Mouse (Mus musculus): ENCODE measurements around the gene Kcnh1. TPM values are rescaled to one million over a fixed set of nuclear protein-coding genes. Genes with fewer than 3 reads are reported as not detected.

Kcnh1 gene
- polyA plus RNA-seq, 1 experiment from 2014 or later, result 0.56 TPM

DNA sequence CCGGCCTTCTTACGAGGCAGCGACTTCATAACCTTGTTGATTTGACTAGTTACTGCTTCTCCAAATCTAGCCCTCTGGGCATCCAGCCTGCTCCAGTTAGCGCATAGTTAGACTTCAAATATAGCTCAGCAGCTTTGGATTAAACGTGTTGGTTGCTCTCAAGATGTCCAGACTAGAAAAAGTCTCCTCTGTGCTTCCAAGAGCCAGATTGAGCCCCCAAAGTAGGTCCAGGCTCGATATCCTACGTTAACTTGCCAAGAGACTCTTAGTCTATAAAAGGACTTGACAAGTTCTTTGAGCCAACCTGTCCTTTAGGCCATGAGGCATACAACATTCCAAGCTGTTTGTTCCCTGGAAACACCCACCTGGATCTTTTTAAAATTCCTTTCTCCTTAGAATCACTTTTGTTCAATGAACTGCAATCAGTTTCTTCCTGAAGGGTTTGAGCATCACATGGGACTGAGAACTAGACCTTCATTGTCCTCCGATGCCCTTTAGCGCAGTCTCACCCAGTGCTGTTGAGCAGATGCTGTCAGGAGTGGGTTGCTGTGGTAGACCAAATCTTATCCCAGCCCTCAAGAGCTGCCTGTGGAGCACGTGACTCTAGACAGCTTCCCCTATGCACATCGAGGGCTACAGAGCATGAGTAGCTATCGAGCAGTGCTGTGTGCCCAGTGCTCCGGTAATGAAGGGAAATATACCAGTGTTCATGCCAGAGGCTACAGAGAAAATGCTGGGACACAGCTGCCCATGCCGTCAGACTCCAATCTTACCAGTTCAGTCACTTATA, 231.0 kb downstream of the Kcnh1 start:
- Histone ChIP-seq H3K36me3 (ENCODE audit: control insufficient read depth, insufficient read depth, low read length) (no peaks in the 10 kb centered on the region), H3K9ac (ENCODE audit: low read length) (no peak overlapping the region), H3K27ac (ENCODE audit: low read length) (no peak overlapping the region), H3K9me3 (replicated peaks; ENCODE audit: control insufficient read depth, low read length) (no peaks in the 10 kb centered on the region), H3K27me3 (ENCODE audit: control insufficient read depth, insufficient read depth, low read length) (no peaks in the 10 kb centered on the region), H3K4me2 (ENCODE audit: low read depth, low read length) (no peak overlapping the region), H3K4me3 (replicated peaks; ENCODE audit: low read length) (no peak overlapping the region), H3K4me1 (ENCODE audit: control insufficient read depth, insufficient read depth, low read length) (no peaks in the 10 kb centered on the region)
- 87% methylated on average over 14 of the region's 14 CpGs for WGBS
- no peak for ATAC-seq (ENCODE audit: insufficient read depth, low FRiP score)

DNA sequence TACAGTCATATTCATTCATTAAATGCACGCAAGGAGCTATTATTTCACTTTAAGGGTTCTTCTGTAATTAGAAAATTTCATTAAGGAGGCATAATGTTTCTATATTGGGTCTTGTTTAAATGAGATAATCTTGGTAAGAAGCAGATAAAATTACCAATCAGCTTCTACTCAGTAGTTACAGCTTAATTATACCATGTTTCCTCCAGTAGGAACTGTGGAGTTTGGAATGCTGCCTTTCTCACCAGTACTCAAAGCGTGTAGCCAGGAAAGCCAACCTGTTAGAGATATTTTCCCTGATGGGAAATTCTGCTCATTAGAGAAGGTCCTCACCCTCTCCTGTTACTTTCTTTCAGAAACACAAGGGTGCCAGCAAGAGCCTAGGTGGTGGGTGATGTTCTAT, 240.8 kb downstream of the Kcnh1 start:
- Histone ChIP-seq H3K27me3 (ENCODE audit: control insufficient read depth, insufficient read depth, low read length) (no peaks in the 10 kb centered on the region), H3K9me3 (replicated peaks; ENCODE audit: control insufficient read depth, low read length) (no peaks in the 10 kb centered on the region), H3K4me2 (ENCODE audit: low read depth, low read length) (no peak overlapping the region), H3K27ac (ENCODE audit: low read length) (no peak overlapping the region), H3K4me3 (replicated peaks; ENCODE audit: low read length) (no peak overlapping the region), H3K9ac (ENCODE audit: low read length) (no peak overlapping the region), H3K36me3 (ENCODE audit: control insufficient read depth, insufficient read depth, low read length) (no peaks in the 10 kb centered on the region), H3K4me1 (ENCODE audit: control insufficient read depth, insufficient read depth, low read length) (no peaks in the 10 kb centered on the region)
- no peak for ATAC-seq (ENCODE audit: insufficient read depth, low FRiP score)
- WGBS, result 87% methylated on average over 2 of the region's 2 CpGs

GRCm38 (mm10) chr1:192435503-192435902, 244.9 kb downstream of the Kcnh1 start:
- Histone ChIP-seq H3K27ac (ENCODE audit: low read length) (no peak overlapping the region), H3K9me3 (replicated peaks; ENCODE audit: control insufficient read depth, low read length) (no peaks in the 10 kb centered on the region), H3K4me2 (ENCODE audit: low read depth, low read length) (no peak overlapping the region), H3K27me3 (ENCODE audit: control insufficient read depth, insufficient read depth, low read length) (no peaks in the 10 kb centered on the region), H3K4me1 (ENCODE audit: control insufficient read depth, insufficient read depth, low read length) (no peaks in the 10 kb centered on the region), H3K36me3 (ENCODE audit: control insufficient read depth, insufficient read depth, low read length) (no peaks in the 10 kb centered on the region), H3K9ac (ENCODE audit: low read length) (no peak overlapping the region), H3K4me3 (replicated peaks; ENCODE audit: low read length) (no peak overlapping the region)
- WGBS, result 78% methylated on average over 2 of the region's 2 CpGs
- ATAC-seq (ENCODE audit: insufficient read depth, low FRiP score), result no peak

GRCm38 (mm10) chr1:192439151-192439837, 248.7 kb downstream of the Kcnh1 start:
- Histone ChIP-seq H3K27me3 (ENCODE audit: control insufficient read depth, insufficient read depth, low read length) (no peaks in the 10 kb centered on the region), H3K9me3 (replicated peaks; ENCODE audit: control insufficient read depth, low read length) (no peaks in the 10 kb centered on the region)
- WGBS, result 75% methylated on average over 6 of the region's 6 CpGs

GRCm38 (mm10) chr1:192442772-192443445, 252.3 kb downstream of the Kcnh1 start:
- Histone ChIP-seq H3K4me3 (replicated peaks; ENCODE audit: low read length) (no peak overlapping the region), H3K9ac (ENCODE audit: low read length) (no peak overlapping the region), H3K27me3 (ENCODE audit: control insufficient read depth, insufficient read depth, low read length) (no peaks in the 10 kb centered on the region), H3K27ac (ENCODE audit: low read length) (no peak overlapping the region), H3K36me3 (ENCODE audit: control insufficient read depth, insufficient read depth, low read length) (no peaks in the 10 kb centered on the region), H3K9me3 (replicated peaks; ENCODE audit: control insufficient read depth, low read length) (no peaks in the 10 kb centered on the region), H3K4me2 (ENCODE audit: low read depth, low read length) (no peak overlapping the region), H3K4me1 (ENCODE audit: control insufficient read depth, insufficient read depth, low read length) (peaks cover 9% of the 10 kb centered on the region; the same call in 1 of the 2 replicates)
- no peak for ATAC-seq (ENCODE audit: insufficient read depth, low FRiP score)
- WGBS, result 87% methylated on average over 5 of the region's 5 CpGs

More at GRCm38 (mm10) chr1:192439151-192439837, 248.7 kb downstream of the Kcnh1 start:
- H3K4me3 ChIP-seq (replicated peaks; ENCODE audit: low read length), result no peak overlapping the region
- ATAC-seq (ENCODE audit: insufficient read depth, low FRiP score), result no peak
- no peak overlapping the region for H3K4me2 ChIP-seq (ENCODE audit: low read depth, low read length)
- H3K9ac ChIP-seq (ENCODE audit: low read length), result no peak overlapping the region
- H3K36me3 ChIP-seq (ENCODE audit: control insufficient read depth, insufficient read depth, low read length), result no peaks in the 10 kb centered on the region
- no peak overlapping the region for H3K27ac ChIP-seq (ENCODE audit: low read length)
- H3K4me1 ChIP-seq (ENCODE audit: control insufficient read depth, insufficient read depth, low read length), result 0 out of 2 replicates have a peak, but pooled peaks cover under 1% of the 10 kb centered on the region

DNA sequence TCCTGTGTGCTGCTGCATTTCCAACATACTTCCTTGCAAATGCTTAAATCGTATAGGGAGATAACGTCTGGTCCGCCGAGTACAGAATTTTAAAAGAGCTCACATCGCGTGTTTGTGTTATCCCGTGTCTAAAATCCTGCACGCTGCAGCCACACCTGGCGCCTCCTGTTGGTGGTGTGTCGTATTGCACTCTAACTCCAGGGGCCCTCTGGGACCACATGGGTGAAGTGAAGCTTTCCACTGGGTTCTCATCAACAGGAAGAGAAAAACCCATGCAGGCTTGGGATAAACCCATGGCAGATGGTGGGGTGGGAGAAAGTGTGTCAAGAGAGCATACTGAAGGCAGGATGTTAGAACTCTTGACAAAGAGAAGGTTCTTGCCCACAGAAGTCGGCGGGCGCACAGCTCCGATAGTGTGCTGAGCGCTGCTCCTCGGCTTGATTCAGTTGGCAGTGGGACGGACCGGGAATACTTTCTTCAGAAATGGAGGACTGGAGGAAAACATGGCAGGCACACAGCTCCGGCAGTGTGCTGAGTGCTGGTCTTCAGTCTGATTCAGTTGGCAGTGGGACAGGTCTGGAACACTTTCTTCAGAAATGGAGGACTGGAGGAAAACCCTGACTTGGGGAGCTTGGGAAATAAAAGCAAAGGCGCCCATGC, 253.6 kb downstream of the Kcnh1 start:
- H3K4me1 ChIP-seq (ENCODE audit: control insufficient read depth, insufficient read depth, low read length), result peaks cover 9% of the 10 kb centered on the region; the same call in 1 of the 2 replicates
- H3K27me3 ChIP-seq (ENCODE audit: control insufficient read depth, insufficient read depth, low read length), result no peaks in the 10 kb centered on the region
- no peak overlapping the region for H3K4me3 ChIP-seq (replicated peaks; ENCODE audit: low read length)
- ATAC-seq (ENCODE audit: insufficient read depth, low FRiP score), result no peak
- no peak overlapping the region for H3K4me2 ChIP-seq (ENCODE audit: low read depth, low read length)
- H3K9me3 ChIP-seq (replicated peaks; ENCODE audit: control insufficient read depth, low read length), result no peaks in the 10 kb centered on the region
- 0 out of 2 replicates have a peak overlapping the region, but pooled peaks have one; percentile 13 for H3K9ac ChIP-seq (ENCODE audit: low read length)
- no peaks in the 10 kb centered on the region for H3K36me3 ChIP-seq (ENCODE audit: control insufficient read depth, insufficient read depth, low read length)
- H3K27ac ChIP-seq (ENCODE audit: low read length), result peak overlapping the region; percentile 30
- 71% methylated on average over 20 of the region's 20 CpGs for WGBS

GRCm38 (mm10) chr1:192444658-192445447, 254.3 kb downstream of the Kcnh1 start:
- H3K36me3 ChIP-seq (ENCODE audit: control insufficient read depth, insufficient read depth, low read length), result no peaks in the 10 kb centered on the region
- no peak overlapping the region for H3K4me3 ChIP-seq (replicated peaks; ENCODE audit: low read length)
- no peaks in the 10 kb centered on the region for H3K27me3 ChIP-seq (ENCODE audit: control insufficient read depth, insufficient read depth, low read length)
- WGBS, result 43% methylated on average over 7 of the region's 7 CpGs
- peaks cover 14% of the 10 kb centered on the region; the same call in 1 of the 2 replicates for H3K4me1 ChIP-seq (ENCODE audit: control insufficient read depth, insufficient read depth, low read length)
- no peak overlapping the region for H3K4me2 ChIP-seq (ENCODE audit: low read depth, low read length)
- 0 out of 2 replicates have a peak overlapping the region, but pooled peaks have one; percentile 13 for H3K9ac ChIP-seq (ENCODE audit: low read length)
- H3K9me3 ChIP-seq (replicated peaks; ENCODE audit: control insufficient read depth, low read length), result no peaks in the 10 kb centered on the region
- H3K27ac ChIP-seq (ENCODE audit: low read length), result peak overlapping the region; percentile 39
- peak; percentile 85 for ATAC-seq (ENCODE audit: insufficient read depth, low FRiP score)

GRCm38 (mm10) chr1:192446158-192446557, 255.6 kb downstream of the Kcnh1 start:
- Histone ChIP-seq H3K27me3 (ENCODE audit: control insufficient read depth, insufficient read depth, low read length) (no peaks in the 10 kb centered on the region), H3K27ac (ENCODE audit: low read length) (no peak overlapping the region), H3K36me3 (ENCODE audit: control insufficient read depth, insufficient read depth, low read length) (no peaks in the 10 kb centered on the region), H3K4me1 (ENCODE audit: control insufficient read depth, insufficient read depth, low read length) (peaks cover 14% of the 10 kb centered on the region; the same call in 1 of the 2 replicates), H3K9me3 (replicated peaks; ENCODE audit: control insufficient read depth, low read length) (no peaks in the 10 kb centered on the region), H3K9ac (ENCODE audit: low read length) (no peak overlapping the region), H3K4me3 (replicated peaks; ENCODE audit: low read length) (no peak overlapping the region), H3K4me2 (ENCODE audit: low read depth, low read length) (no peak overlapping the region)
- 67% methylated on average over 5 of the region's 5 CpGs for WGBS
- ATAC-seq (ENCODE audit: insufficient read depth, low FRiP score), result no peak

All from stomach, embryonic 16.5 days (tissue).